Mouse (Mus musculus): ENCODE results near the gene Net1. TPM values are rescaled to one million over a fixed set of nuclear protein-coding genes. Genes with fewer than 3 reads are reported as not detected.
"Not testable (repeated sequence)": the region's sequence is repeated elsewhere in the genome, so short reads cannot be mapped to it uniquely, and the experiment has no call there.

Net1 gene
- total and polyA plus RNA-seq, 2 experiments, result 17.1 to 20.5 TPM

DNA sequence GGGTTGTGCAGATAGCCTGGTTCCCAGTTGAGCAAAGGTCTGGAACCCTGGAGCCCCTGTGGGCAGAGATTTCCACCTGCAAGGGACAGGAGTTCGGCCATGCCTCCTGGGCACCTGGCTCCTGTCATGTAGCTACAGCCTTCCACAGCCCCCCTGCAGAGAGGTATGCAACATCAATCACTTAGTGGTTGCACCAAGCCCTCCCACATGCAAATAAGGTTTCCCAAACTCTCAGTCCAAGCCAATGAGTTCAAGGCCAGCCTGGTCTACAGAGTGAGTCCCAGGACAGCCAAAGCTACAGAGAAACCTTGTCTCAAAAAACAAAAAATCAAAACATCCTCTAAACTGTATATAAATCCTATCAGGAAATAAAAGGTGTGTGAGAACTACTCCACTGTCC is 67.7 kb downstream of the Net1 start:
- Histone ChIP-seq H3K27me3 (ENCODE audit: control insufficient read depth, insufficient read depth, low read length) (no peaks in the 10 kb centered on the region), H3K4me1 (ENCODE audit: control insufficient read depth, insufficient read depth, low read length) (no peaks in the 10 kb centered on the region), H3K36me3 (ENCODE audit: control insufficient read depth, insufficient read depth, low read length) (no peaks in the 10 kb centered on the region), H3K4me3 (ENCODE audit: insufficient read depth, low read depth, low read length) (no peak overlapping the region), H3K27ac (replicated peaks; ENCODE audit: insufficient read depth, low read depth, low read length) (no peak overlapping the region), H3K9ac (ENCODE audit: low read depth, low read length) (no peak overlapping the region), H3K79me2 (ENCODE audit: control insufficient read depth, insufficient read depth, low read length) (no peaks in the 10 kb centered on the region)
- TF ChIP-seq POLR2A (IDR thresholded peaks at IDR 0.05; ENCODE audit: extremely low read depth, insufficient read depth, low read length), result no peak
- 95% methylated on average over 1 of the region's 1 CpGs for WGBS
- DNase-seq (ENCODE audit: extremely low read depth, low read depth, low spot score), result no peak

DNA sequence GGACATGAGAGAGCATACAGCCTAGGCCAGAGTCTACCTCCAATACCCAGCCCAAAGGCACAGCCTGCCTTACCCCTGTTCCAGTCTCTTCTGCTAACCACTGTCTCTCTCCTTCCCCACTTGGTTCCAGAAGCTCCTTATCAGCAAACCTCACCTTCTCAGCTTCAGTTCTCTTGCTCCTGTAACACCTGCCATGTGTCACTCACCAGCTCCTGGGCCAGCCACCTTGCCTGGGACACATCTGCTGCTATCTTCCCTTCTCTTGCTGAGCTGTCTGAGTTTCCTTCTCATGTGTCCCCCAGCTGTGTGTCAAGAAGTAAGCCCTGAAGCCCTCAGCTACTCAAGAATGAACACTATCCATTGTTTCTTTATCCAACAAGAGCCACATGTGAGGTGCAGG is 77.4 kb downstream of the Net1 start:
- not testable (repeated sequence) for H3K27ac ChIP-seq (replicated peaks; ENCODE audit: insufficient read depth, low read depth, low read length); H3K36me3 ChIP-seq (ENCODE audit: control insufficient read depth, insufficient read depth, low read length); H3K4me1 ChIP-seq (ENCODE audit: control insufficient read depth, insufficient read depth, low read length); DNase-seq (ENCODE audit: extremely low read depth, low read depth, low spot score); H3K27me3 ChIP-seq (ENCODE audit: control insufficient read depth, insufficient read depth, low read length); H3K4me3 ChIP-seq (ENCODE audit: insufficient read depth, low read depth, low read length); H3K9ac ChIP-seq (ENCODE audit: low read depth, low read length); H3K79me2 ChIP-seq (ENCODE audit: control insufficient read depth, insufficient read depth, low read length)

DNA sequence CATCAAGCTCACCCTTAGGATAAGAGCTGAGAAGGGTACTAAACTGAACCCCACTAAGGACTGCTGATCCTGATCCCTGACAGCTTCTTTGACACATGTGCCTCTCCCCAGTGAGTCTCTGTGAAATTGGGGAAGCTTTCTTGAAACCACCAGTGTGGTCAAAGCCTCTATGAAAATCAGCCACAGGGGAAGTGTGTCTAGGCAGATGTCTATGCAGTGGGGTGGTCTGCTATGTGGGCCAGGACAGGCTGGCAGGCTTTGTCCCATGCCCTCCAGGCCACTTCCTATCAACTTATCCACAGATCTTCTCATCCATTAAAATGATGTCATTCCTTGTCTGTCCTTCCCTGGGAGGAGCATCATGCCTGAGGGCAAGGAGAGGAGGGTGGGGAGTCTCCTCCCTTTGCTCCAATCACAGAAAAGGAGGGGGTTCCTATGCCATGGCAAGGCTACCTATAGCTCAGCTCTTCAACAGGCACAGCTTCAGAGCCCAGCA is 80.7 kb downstream of the Net1 start, which contains the start of gene Calm4:
TSS of gene Calm4 (plus strand) at position 446 of the 496 bp plus-strand sequence.
- H3K27me3 ChIP-seq (ENCODE audit: control insufficient read depth, insufficient read depth, low read length); DNase-seq (ENCODE audit: extremely low read depth, low read depth, low spot score); H3K9ac ChIP-seq (ENCODE audit: low read depth, low read length); H3K4me1 ChIP-seq (ENCODE audit: control insufficient read depth, insufficient read depth, low read length); H3K36me3 ChIP-seq (ENCODE audit: control insufficient read depth, insufficient read depth, low read length); H3K4me3 ChIP-seq (ENCODE audit: insufficient read depth, low read depth, low read length); H3K27ac ChIP-seq (replicated peaks; ENCODE audit: insufficient read depth, low read depth, low read length); H3K79me2 ChIP-seq (ENCODE audit: control insufficient read depth, insufficient read depth, low read length): not testable (repeated sequence)

DNA sequence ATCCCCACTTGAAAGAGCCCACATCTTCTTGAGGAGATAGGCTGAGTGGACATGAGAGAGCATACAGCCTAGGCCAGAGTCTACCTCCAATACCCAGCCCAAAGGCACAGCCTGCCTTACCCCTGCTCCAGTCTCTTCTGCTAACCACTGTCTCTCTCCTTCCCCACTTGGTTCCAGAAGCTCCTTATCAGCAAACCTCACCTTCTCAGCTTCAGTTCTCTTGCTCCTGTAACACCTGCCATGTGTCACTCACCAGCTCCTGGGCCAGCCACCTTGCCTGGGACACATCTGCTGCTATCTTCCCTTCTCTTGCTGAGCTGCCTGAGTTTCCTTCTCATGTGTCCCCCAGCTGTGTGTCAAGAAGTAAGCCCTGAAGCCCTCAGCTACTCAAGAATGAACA is 84.4 kb downstream of the Net1 start:
- H3K9ac ChIP-seq (ENCODE audit: low read depth, low read length); DNase-seq (ENCODE audit: extremely low read depth, low read depth, low spot score); H3K27ac ChIP-seq (replicated peaks; ENCODE audit: insufficient read depth, low read depth, low read length); H3K4me3 ChIP-seq (ENCODE audit: insufficient read depth, low read depth, low read length); H3K4me1 ChIP-seq (ENCODE audit: control insufficient read depth, insufficient read depth, low read length); H3K36me3 ChIP-seq (ENCODE audit: control insufficient read depth, insufficient read depth, low read length); H3K79me2 ChIP-seq (ENCODE audit: control insufficient read depth, insufficient read depth, low read length); H3K27me3 ChIP-seq (ENCODE audit: control insufficient read depth, insufficient read depth, low read length): not testable (repeated sequence)

DNA sequence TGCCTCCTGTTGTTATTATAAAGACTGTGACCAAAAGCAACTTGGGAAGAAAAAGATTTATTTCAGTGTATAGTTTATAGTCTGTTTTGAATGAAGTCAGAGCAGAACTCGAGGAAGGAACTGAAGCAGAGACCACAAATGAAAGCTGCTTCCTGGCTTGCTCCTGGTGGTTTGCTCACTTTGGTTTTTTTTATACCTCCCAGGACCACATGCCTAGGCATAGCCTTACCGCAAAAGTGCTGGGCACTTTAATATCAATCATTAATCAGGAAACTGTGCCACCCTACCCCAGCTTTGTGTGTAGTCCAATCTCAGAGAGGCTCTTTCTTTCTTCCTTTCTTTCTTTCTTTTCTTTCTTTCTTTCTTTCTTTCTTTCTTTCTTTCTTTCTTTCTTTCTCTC is 85.6 kb downstream of the Net1 start:
- no peak for DNase-seq (ENCODE audit: extremely low read depth, low read depth, low spot score)

More for the DNA sequence above, 85.6 kb downstream of the Net1 start:
- 44% methylated on average over 2 of the region's 2 CpGs for WGBS
- Histone ChIP-seq H3K4me3 (ENCODE audit: insufficient read depth, low read depth, low read length) (no peak overlapping the region), H3K36me3 (ENCODE audit: control insufficient read depth, insufficient read depth, low read length) (no peaks in the 10 kb centered on the region), H3K4me1 (ENCODE audit: control insufficient read depth, insufficient read depth, low read length) (no peaks in the 10 kb centered on the region), H3K27ac (replicated peaks; ENCODE audit: insufficient read depth, low read depth, low read length) (no peak overlapping the region), H3K9ac (ENCODE audit: low read depth, low read length) (no peak overlapping the region), H3K79me2 (ENCODE audit: control insufficient read depth, insufficient read depth, low read length) (no peaks in the 10 kb centered on the region), H3K27me3 (ENCODE audit: control insufficient read depth, insufficient read depth, low read length) (no peaks in the 10 kb centered on the region)
- TF ChIP-seq CTCF (IDR thresholded peaks at IDR 0.05; ENCODE audit: low read depth, low read length) (no peak), POLR2A (IDR thresholded peaks at IDR 0.05; ENCODE audit: extremely low read depth, insufficient read depth, low read length) (no peak)

Other genes starting within 250 kb of the Net1 start
- gene Calml3, start 113.9 kb downstream of the Net1 start, total RNA-seq (2014; rRNA removed), result not detected in 2 replicates
- not detected in 2 replicates for gene Calml3, start 113.9 kb downstream of the Net1 start, polyA plus RNA-seq (2012; rRNA removed)
- not detected in 2 replicates for gene Calm4, start 80.5 kb downstream of the Net1 start, total RNA-seq (2014; rRNA removed)
- gene Calm4, start 80.5 kb downstream of the Net1 start, polyA plus RNA-seq (2012; rRNA removed), result not detected in 2 replicates
- not detected in 2 replicates for gene Calm5, start 64.0 kb downstream of the Net1 start, total RNA-seq (2014; rRNA removed)
- not detected in 2 replicates for gene Calm5, start 64.0 kb downstream of the Net1 start, polyA plus RNA-seq (2012; rRNA removed)
- gene Tubal3, start 54 bp upstream of the Net1 start, total RNA-seq (2014; rRNA removed), result not detected in 2 replicates
- gene Tubal3, start 54 bp upstream of the Net1 start, polyA plus RNA-seq (2012; rRNA removed), result not detected in 2 replicates
- gene Ucn3, start 27.1 kb upstream of the Net1 start, total RNA-seq (2014; rRNA removed), result not detected in 2 replicates
- not detected in 2 replicates for gene Ucn3, start 27.1 kb upstream of the Net1 start, polyA plus RNA-seq (2012; rRNA removed)
- 559 and 727 TPM in 2 replicates for gene Akr1c14, start 130.8 kb upstream of the Net1 start, total RNA-seq (2014; rRNA removed)
- 72.5 and 77.5 TPM in 2 replicates for gene Akr1c14, start 130.8 kb upstream of the Net1 start, polyA plus RNA-seq (2012; rRNA removed)
- gene Akr1c18, start 232.4 kb upstream of the Net1 start, total RNA-seq (2014; rRNA removed), result 0.55 and 3.0 TPM in 2 replicates
- gene Akr1c18, start 232.4 kb upstream of the Net1 start, polyA plus RNA-seq (2012; rRNA removed), result not detected in 2 replicates

Measured in liver, adult 2 months (tissue).